Mouse (Mus musculus) lung, postnatal 0 days (tissue): ENCODE results near the gene Pcf11.

Experiments
- CTCF ChIP-seq: IDR thresholded peaks from 2 replicates; pipeline ENCODE4 v1.5.1; 2016; ENCODE audit warnings: antibody characterized with exemption, mild to moderate bottlenecking
- EP300 ChIP-seq: IDR thresholded peaks from 2 replicates; pipeline ENCODE4 v1.6.1; 2016; ENCODE audit warnings: antibody characterized with exemption, mild to moderate bottlenecking, control low read depth

GRCm38 (mm10) chr7:92656386-92656785 lies 13.3 kb downstream of the Pcf11 start:
- TF ChIP-seq CTCF = no peak
- no peak for TF ChIP-seq EP300
